Mouse (Mus musculus): ENCODE results near the gene Csnk1g1. TPM values are rescaled to one million over a fixed set of nuclear protein-coding genes. Genes with fewer than 3 reads are reported as not detected.

The Csnk1g1 gene
- polyA plus RNA-seq, 1 experiment, result 69.5 TPM

DNA sequence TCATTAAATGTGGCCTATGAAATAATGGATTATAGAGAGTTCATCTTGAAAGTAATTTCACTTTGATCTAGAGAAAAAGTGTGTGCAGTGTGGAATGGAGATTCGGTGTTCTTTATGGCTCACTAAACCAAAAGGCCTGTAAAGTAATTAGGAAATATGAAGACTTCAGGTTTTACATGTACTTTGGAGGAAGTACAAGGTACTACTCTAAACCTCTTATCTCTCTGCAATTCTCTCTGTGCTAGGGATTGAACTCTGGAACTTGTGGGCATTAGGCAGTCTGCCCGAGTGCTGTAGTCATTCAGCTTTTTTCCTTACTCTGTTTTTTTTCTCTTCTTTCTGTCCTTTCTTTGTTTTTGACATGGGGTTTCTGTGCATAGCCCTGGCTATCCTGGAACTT, 11.7 kb upstream of the Csnk1g1 start:
- Histone ChIP-seq H3K36me3 (ENCODE audit: control insufficient read depth, insufficient read depth, low read length, poor library complexity, severe bottlenecking) (peaks cover 21% of the 10 kb centered on the region), H3K9me3 (replicated peaks; ENCODE audit: control insufficient read depth, insufficient read depth, low read length, poor library complexity, severe bottlenecking) (no peaks in the 10 kb centered on the region)
- TF ChIP-seq EP300 (IDR thresholded peaks at IDR 0.05; ENCODE audit: insufficient read depth, low read depth, low read length) (no peak), CTCF (IDR thresholded peaks at IDR 0.05; ENCODE audit: low read depth, low read length) (no peak), POLR2A (IDR thresholded peaks at IDR 0.05; ENCODE audit: insufficient read depth, low read length) (no peak)

DNA sequence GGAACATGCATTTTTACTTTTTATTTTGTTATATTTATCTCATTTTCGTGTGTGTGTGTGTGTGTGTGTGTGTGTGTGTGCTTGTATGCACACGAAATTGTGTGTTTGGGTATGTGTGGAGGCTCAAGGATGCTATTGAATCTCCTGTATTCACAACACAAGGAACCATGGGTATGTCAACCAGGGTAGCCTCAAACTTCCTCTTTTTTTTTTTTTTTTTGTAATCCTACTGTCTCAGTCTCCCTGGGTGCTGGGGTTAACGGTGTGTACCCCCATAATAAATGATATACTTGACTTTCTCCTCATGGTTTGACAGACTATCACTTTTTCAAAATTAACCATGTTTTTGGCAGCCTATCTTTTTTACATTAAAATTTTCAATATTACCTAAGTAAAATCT, 5.8 kb upstream of the Csnk1g1 start:
- Histone ChIP-seq H3K9me3 (replicated peaks; ENCODE audit: control insufficient read depth, insufficient read depth, low read length, poor library complexity, severe bottlenecking) (no peaks in the 10 kb centered on the region), H3K27me3 (ENCODE audit: control insufficient read depth, insufficient read depth, low read length, poor library complexity, severe bottlenecking) (no peaks in the 10 kb centered on the region), H3K4me3 (ENCODE audit: low read depth, low read length) (no peak overlapping the region), H3K36me3 (ENCODE audit: control insufficient read depth, insufficient read depth, low read length, poor library complexity, severe bottlenecking) (peaks cover 5% of the 10 kb centered on the region), H3K4me1 (ENCODE audit: control insufficient read depth, insufficient read depth, low read length) (no peaks in the 10 kb centered on the region), H3K27ac (ENCODE audit: insufficient read depth, low read length) (no peak overlapping the region), H3K9ac (ENCODE audit: low read depth, poor library complexity, severe bottlenecking) (no peak overlapping the region)
- TF ChIP-seq CTCF (IDR thresholded peaks at IDR 0.05; ENCODE audit: low read depth, low read length) (no peak), POLR2A (IDR thresholded peaks at IDR 0.05; ENCODE audit: insufficient read depth, low read length) (no peak), EP300 (IDR thresholded peaks at IDR 0.05; ENCODE audit: insufficient read depth, low read depth, low read length) (no peak)

More for the DNA sequence above, 11.7 kb upstream of the Csnk1g1 start:
- Histone ChIP-seq H3K27me3 (ENCODE audit: control insufficient read depth, insufficient read depth, low read length, poor library complexity, severe bottlenecking) (no peaks in the 10 kb centered on the region), H3K4me3 (ENCODE audit: low read depth, low read length) (no peak overlapping the region), H3K27ac (ENCODE audit: insufficient read depth, low read length) (no peak overlapping the region), H3K4me1 (ENCODE audit: control insufficient read depth, insufficient read depth, low read length) (no peaks in the 10 kb centered on the region), H3K9ac (ENCODE audit: low read depth, poor library complexity, severe bottlenecking) (no peak overlapping the region)

DNA sequence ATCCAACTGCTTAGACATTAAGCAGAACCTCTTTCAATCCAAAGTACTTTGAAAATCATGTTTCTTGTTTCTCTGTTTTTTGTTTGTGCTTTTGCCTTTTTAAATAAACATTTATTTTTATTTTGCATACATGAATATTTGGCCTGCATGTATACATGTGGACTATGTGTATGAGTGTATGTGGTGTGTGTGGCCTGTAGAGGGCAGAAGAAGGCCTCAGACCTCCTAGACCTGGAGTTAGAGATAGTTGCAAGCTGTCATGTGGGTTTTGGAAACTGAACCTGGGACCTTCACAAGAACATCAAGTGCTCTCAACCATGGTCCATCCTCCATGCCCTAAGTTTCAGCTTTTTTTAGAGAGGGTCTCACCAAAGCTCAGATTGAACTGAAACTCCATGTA, 5.3 kb upstream of the Csnk1g1 start:
- Histone ChIP-seq H3K27me3 (ENCODE audit: control insufficient read depth, insufficient read depth, low read length, poor library complexity, severe bottlenecking) (no peaks in the 10 kb centered on the region), H3K4me1 (ENCODE audit: control insufficient read depth, insufficient read depth, low read length) (no peaks in the 10 kb centered on the region), H3K27ac (ENCODE audit: insufficient read depth, low read length) (no peak overlapping the region), H3K9me3 (replicated peaks; ENCODE audit: control insufficient read depth, insufficient read depth, low read length, poor library complexity, severe bottlenecking) (no peaks in the 10 kb centered on the region), H3K9ac (ENCODE audit: low read depth, poor library complexity, severe bottlenecking) (no peak overlapping the region), H3K36me3 (ENCODE audit: control insufficient read depth, insufficient read depth, low read length, poor library complexity, severe bottlenecking) (peaks cover 4% of the 10 kb centered on the region), H3K4me3 (ENCODE audit: low read depth, low read length) (no peak overlapping the region)
- TF ChIP-seq CTCF (IDR thresholded peaks at IDR 0.05; ENCODE audit: low read depth, low read length) (peak; percentile 7), POLR2A (IDR thresholded peaks at IDR 0.05; ENCODE audit: insufficient read depth, low read length) (no peak)

DNA sequence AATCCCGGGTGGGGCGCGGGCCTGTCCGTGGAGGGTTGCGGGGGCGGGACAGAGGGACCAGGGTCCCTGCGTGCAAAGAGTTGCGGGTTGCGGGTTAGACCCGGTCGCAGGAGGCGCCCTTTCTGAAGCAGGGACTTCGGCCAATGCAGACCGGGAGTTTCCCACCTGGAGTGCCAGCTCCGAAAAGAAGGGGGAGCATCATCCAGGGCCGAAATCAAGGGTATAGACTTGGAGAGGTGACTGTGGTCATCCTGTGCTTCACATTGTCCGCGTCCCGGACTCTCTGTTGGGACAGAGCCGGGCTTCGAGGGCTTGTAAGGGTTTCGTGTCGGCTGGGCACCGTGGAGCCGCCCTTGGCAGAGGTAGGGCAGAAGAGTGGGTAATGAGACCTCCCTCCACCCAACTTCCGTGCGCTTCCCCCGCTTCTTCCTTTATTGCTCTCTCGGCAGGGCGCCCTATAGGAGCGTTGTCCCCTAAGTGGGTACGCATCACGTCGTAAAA, 627 bp downstream of the Csnk1g1 start:
- H3K4me1 ChIP-seq (ENCODE audit: control insufficient read depth, insufficient read depth, low read length), result no peaks in the 10 kb centered on the region
- peak overlapping the region; percentile 76 for H3K27ac ChIP-seq (ENCODE audit: insufficient read depth, low read length)
- TF ChIP-seq POLR2A (IDR thresholded peaks at IDR 0.05; ENCODE audit: insufficient read depth, low read length) (no peak), EP300 (IDR thresholded peaks at IDR 0.05; ENCODE audit: insufficient read depth, low read depth, low read length) (no peak), CTCF (IDR thresholded peaks at IDR 0.05; ENCODE audit: low read depth, low read length) (peak; percentile 3)
- H3K36me3 ChIP-seq (ENCODE audit: control insufficient read depth, insufficient read depth, low read length, poor library complexity, severe bottlenecking), result peaks cover 3% of the 10 kb centered on the region; the same call in 1 of the 2 replicates
- peak overlapping the region; percentile 89 for H3K9ac ChIP-seq (ENCODE audit: low read depth, poor library complexity, severe bottlenecking)
- no peaks in the 10 kb centered on the region for H3K27me3 ChIP-seq (ENCODE audit: control insufficient read depth, insufficient read depth, low read length, poor library complexity, severe bottlenecking)
- peak overlapping the region; percentile 92 for H3K4me3 ChIP-seq (ENCODE audit: low read depth, low read length)
- no peaks in the 10 kb centered on the region for H3K9me3 ChIP-seq (replicated peaks; ENCODE audit: control insufficient read depth, insufficient read depth, low read length, poor library complexity, severe bottlenecking)

DNA sequence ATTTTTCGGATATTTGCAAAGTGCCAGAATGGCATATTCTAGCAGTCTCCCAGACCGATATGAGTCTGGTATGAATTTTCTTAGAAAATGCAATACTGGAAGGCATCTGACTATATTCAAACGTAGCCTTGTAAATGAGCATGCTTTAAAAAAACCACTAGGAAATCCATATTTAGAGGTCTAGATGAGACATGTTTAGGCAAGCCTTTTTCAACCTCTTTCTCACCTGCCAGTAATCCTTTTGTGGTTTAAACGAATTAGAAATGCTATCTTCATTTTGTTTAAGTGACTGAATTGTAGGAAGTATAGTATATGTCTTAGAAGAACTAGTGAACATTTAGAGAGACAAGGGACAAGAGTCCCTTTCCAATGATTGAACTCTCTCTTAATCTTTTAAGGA, 1.1 kb downstream of the Csnk1g1 start:
- peak overlapping the region; percentile 76 for H3K27ac ChIP-seq (ENCODE audit: insufficient read depth, low read length)
- H3K9me3 ChIP-seq (replicated peaks; ENCODE audit: control insufficient read depth, insufficient read depth, low read length, poor library complexity, severe bottlenecking), result no peaks in the 10 kb centered on the region
- no peaks in the 10 kb centered on the region for H3K4me1 ChIP-seq (ENCODE audit: control insufficient read depth, insufficient read depth, low read length)
- no peaks in the 10 kb centered on the region for H3K27me3 ChIP-seq (ENCODE audit: control insufficient read depth, insufficient read depth, low read length, poor library complexity, severe bottlenecking)
- H3K9ac ChIP-seq (ENCODE audit: low read depth, poor library complexity, severe bottlenecking), result peak overlapping the region; percentile 89
- no peak for TF ChIP-seq EP300 (IDR thresholded peaks at IDR 0.05; ENCODE audit: insufficient read depth, low read depth, low read length)
- TF ChIP-seq CTCF (IDR thresholded peaks at IDR 0.05; ENCODE audit: low read depth, low read length), result no peak
- no peak for TF ChIP-seq POLR2A (IDR thresholded peaks at IDR 0.05; ENCODE audit: insufficient read depth, low read length)
- H3K4me3 ChIP-seq (ENCODE audit: low read depth, low read length), result peak overlapping the region; percentile 92
- H3K36me3 ChIP-seq (ENCODE audit: control insufficient read depth, insufficient read depth, low read length, poor library complexity, severe bottlenecking), result peaks cover 3% of the 10 kb centered on the region; the same call in 1 of the 2 replicates

DNA sequence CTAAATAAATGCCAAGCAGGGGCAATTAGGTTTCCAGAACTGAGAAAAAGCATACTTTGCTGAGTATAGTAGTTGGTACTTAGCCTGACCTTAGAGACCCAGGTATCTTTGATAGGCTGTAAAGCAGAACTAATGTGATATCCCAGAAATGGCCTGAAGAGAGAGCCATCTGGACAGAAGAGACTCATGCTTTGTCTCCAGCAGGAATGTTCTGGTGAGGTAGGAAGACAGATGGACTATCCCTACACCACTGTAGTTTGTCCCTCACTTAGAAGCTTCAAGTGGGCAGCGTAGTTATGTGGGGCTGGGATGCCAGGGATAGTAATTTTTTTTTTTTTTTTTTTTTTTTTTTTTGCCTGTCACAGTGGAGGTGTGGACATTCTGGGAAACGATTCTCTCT, 5.3 kb downstream of the Csnk1g1 start:
- H3K36me3 ChIP-seq (ENCODE audit: control insufficient read depth, insufficient read depth, low read length, poor library complexity, severe bottlenecking), result no peaks in the 10 kb centered on the region
- no peak overlapping the region for H3K27ac ChIP-seq (ENCODE audit: insufficient read depth, low read length)
- H3K9me3 ChIP-seq (replicated peaks; ENCODE audit: control insufficient read depth, insufficient read depth, low read length, poor library complexity, severe bottlenecking), result no peaks in the 10 kb centered on the region
- TF ChIP-seq POLR2A (IDR thresholded peaks at IDR 0.05; ENCODE audit: insufficient read depth, low read length) (no peak), CTCF (IDR thresholded peaks at IDR 0.05; ENCODE audit: low read depth, low read length) (no peak), EP300 (IDR thresholded peaks at IDR 0.05; ENCODE audit: insufficient read depth, low read depth, low read length) (no peak)
- H3K4me1 ChIP-seq (ENCODE audit: control insufficient read depth, insufficient read depth, low read length), result no peaks in the 10 kb centered on the region
- H3K9ac ChIP-seq (ENCODE audit: low read depth, poor library complexity, severe bottlenecking), result no peak overlapping the region
- no peak overlapping the region for H3K4me3 ChIP-seq (ENCODE audit: low read depth, low read length)
- no peaks in the 10 kb centered on the region for H3K27me3 ChIP-seq (ENCODE audit: control insufficient read depth, insufficient read depth, low read length, poor library complexity, severe bottlenecking)
